Mouse (Mus musculus): ENCODE measurements around the gene Nhsl2. TPM values are rescaled to one million over a fixed set of nuclear protein-coding genes. Genes with fewer than 3 reads are reported as not detected.

The Nhsl2 gene
- polyA plus RNA-seq, 1 experiment: 4.8 TPM

DNA sequence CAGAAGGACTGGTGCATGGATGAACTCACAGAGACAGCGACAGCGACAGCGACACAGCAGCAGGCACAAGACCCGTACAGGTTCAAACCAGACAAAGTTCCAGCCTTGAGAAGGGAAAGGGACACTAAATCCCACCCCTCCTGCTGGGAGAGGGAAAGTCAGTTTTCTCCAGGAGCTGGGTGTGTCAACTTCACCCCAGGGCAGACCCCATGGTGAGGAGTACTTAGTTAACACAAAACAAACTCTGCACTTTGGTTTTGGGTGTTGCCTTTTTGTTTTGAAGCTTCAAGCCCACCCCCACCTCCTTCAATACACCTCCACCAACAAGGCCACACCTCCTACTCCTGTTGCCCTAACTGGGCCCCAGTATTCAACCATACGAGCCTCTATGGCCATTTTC lies 15.6 kb downstream of the Nhsl2 start:
- H3K4me1 ChIP-seq (ENCODE audit: control insufficient read depth, insufficient read depth, low read length): no peaks in the 10 kb centered on the region
- DNase-seq: no peak
- 80% methylated on average over 5 of the region's 5 CpGs for WGBS
- H3K4me3 ChIP-seq (replicated peaks; ENCODE audit: extremely low read depth, low read depth, low read length): no peak overlapping the region
- TF ChIP-seq POLR2A (IDR thresholded peaks at IDR 0.05; ENCODE audit: borderline replicate concordance, extremely low read depth, low read depth, low read length): no peak
- TF ChIP-seq CTCF (IDR thresholded peaks at IDR 0.05; ENCODE audit: insufficient read depth, low read length): no peak

DNA sequence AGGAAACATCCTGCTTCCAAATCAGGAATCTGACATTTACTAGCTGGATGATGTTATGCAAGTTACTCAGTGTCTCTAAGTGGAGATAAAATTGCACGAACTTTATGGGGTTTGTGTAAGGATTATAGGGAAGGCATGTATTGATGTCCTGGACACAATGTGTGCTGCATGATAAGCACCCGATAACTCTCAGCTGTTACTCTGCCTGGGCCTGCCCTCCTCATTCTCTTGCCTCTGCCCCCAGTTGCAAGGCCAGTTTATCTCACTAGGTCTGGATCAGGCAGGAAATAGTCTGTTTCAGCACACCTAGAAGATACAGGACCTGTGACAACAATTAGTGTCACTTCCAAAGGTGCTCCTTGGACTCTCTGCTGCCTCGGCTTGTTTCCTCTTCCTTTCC lies 25.0 kb downstream of the Nhsl2 start:
- TF ChIP-seq POLR2A (IDR thresholded peaks at IDR 0.05; ENCODE audit: borderline replicate concordance, extremely low read depth, low read depth, low read length) (no peak), CTCF (IDR thresholded peaks at IDR 0.05; ENCODE audit: insufficient read depth, low read length) (no peak)
- Histone ChIP-seq H3K4me3 (replicated peaks; ENCODE audit: extremely low read depth, low read depth, low read length) (no peak overlapping the region), H3K4me1 (ENCODE audit: control insufficient read depth, insufficient read depth, low read length) (no peaks in the 10 kb centered on the region)
- DNase-seq: no peak
- 52% methylated on average over 3 of the region's 3 CpGs for WGBS

DNA sequence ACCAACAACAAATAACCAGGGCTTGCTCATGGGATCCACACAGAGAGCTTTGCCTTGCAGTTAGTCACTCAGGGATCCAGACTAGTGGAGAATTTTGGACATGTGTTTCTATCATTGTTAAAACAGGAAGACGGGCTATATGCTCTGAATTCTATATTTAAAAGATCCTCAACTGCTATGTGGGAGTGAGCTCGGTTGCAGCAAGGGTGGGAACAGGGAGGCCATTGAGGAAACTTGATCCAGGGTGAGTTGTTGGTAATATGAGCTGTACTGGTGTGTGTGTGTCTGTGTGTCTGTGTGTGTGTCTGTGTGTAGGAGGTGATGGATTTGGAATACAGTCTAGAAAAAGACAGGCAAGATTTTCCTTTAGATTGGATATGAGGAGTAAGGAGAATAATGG lies 25.7 kb downstream of the Nhsl2 start:
- no peaks in the 10 kb centered on the region for H3K4me1 ChIP-seq (ENCODE audit: control insufficient read depth, insufficient read depth, low read length)
- DNase-seq: no peak
- 44% methylated on average over 2 of the region's 2 CpGs for WGBS
- TF ChIP-seq POLR2A (IDR thresholded peaks at IDR 0.05; ENCODE audit: borderline replicate concordance, extremely low read depth, low read depth, low read length): no peak
- TF ChIP-seq CTCF (IDR thresholded peaks at IDR 0.05; ENCODE audit: insufficient read depth, low read length): no peak
- no peak overlapping the region for H3K4me3 ChIP-seq (replicated peaks; ENCODE audit: extremely low read depth, low read depth, low read length)

DNA sequence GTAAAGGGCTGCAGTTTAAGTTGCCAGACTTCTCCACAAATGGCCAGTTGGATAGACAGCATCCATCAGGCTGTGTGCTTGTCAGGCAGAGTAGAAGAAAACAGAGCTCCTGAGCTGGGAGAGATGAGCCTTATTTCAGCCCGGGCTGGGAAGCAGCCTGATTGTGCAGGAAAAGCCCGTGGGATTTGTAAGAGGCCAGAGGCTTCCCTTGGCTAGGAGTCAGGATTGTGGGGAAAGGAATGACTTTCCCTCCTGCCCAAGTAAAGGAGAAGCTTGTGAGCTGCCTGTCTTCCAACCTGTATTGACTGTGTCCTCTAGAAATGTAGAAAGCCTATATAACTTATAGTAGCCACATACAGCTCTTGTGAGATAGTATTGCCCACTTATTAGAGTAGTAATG lies 27.0 kb downstream of the Nhsl2 start:
- no peak overlapping the region for H3K4me3 ChIP-seq (replicated peaks; ENCODE audit: extremely low read depth, low read depth, low read length)
- TF ChIP-seq CTCF (IDR thresholded peaks at IDR 0.05; ENCODE audit: insufficient read depth, low read length): no peak
- TF ChIP-seq POLR2A (IDR thresholded peaks at IDR 0.05; ENCODE audit: borderline replicate concordance, extremely low read depth, low read depth, low read length): no peak
- WGBS: 46% methylated on average over 2 of the region's 2 CpGs
- DNase-seq: no peak
- H3K4me1 ChIP-seq (ENCODE audit: control insufficient read depth, insufficient read depth, low read length): no peaks in the 10 kb centered on the region

DNA sequence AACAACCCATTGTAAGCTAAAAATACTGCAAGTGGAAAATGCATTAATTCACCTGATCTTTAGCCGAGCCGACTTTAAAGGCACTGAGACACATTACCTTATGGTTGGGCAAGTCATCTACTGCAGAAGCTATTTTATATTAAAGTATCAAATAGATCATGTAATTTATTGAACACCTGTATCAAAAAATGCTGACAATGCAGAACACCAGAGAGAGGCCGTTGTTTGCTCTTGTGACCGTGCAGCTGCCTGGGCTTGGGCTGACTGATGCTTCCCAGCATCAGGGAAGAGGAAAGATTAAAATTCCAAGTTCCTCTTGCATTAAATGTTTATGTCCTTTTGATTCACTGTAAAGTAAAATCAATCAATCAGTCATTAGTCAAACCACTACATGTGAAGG lies 28.7 kb downstream of the Nhsl2 start:
- 83% methylated on average over 4 of the region's 4 CpGs for WGBS
- TF ChIP-seq CTCF (IDR thresholded peaks at IDR 0.05; ENCODE audit: insufficient read depth, low read length) (no peak), POLR2A (IDR thresholded peaks at IDR 0.05; ENCODE audit: borderline replicate concordance, extremely low read depth, low read depth, low read length) (no peak)
- no peak overlapping the region for H3K4me3 ChIP-seq (replicated peaks; ENCODE audit: extremely low read depth, low read depth, low read length)
- no peaks in the 10 kb centered on the region for H3K4me1 ChIP-seq (ENCODE audit: control insufficient read depth, insufficient read depth, low read length)
- DNase-seq: no peak

DNA sequence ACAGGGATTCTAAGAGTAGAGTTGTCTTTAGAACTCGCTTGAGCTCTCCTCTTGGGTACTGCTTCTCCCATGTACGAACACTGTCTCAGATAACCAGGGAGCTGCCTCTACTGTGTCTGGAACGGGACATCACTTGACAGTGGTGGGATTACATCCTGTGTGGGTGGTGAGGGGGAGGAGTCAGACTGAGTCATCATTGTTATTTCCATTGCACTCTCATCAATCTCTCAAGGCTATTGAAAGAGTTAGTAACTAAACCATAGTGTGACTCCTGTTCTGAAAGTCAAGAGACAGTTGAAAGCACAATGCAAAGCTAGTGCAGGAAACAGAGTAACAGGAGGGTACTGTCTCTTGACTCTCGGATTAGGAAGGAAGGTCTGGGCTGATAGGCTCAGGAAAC lies 29.4 kb downstream of the Nhsl2 start:
- WGBS: 61% methylated on average over 4 of the region's 4 CpGs
- no peak for TF ChIP-seq POLR2A (IDR thresholded peaks at IDR 0.05; ENCODE audit: borderline replicate concordance, extremely low read depth, low read depth, low read length)
- TF ChIP-seq CTCF (IDR thresholded peaks at IDR 0.05; ENCODE audit: insufficient read depth, low read length): no peak
- no peak overlapping the region for H3K4me3 ChIP-seq (replicated peaks; ENCODE audit: extremely low read depth, low read depth, low read length)
- H3K4me1 ChIP-seq (ENCODE audit: control insufficient read depth, insufficient read depth, low read length): no peaks in the 10 kb centered on the region
- DNase-seq: no peak

DNA sequence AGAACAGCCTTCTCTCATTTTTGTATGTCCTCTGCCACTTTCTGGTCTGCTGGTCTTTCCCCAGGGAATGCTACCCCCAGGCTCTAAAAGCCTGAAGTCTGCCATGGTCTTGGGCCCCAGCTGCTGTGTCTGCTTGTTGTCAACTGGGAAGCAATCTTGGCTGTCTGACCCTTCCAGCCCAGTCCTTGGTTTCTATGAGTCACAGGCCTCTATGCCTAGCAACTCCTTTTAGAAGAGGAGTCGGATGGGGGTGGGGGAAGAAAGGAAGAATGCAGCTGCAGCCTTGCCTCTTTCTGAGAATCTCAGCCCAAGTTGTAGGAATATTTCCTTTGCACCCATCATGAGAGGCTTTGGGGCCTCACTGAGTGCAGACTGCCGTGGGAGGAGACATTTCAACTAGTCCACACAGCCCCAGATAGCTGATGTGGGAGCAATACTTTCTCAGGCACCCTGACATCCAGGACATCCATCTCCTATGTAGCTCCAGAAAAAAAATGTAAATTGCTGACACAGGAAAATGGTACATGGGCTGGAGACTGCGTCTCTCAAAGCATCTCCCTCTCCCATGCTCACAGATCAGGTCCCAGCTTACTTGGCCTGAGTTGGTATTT lies 33.1 kb downstream of the Nhsl2 start:
- TF ChIP-seq POLR2A (IDR thresholded peaks at IDR 0.05; ENCODE audit: borderline replicate concordance, extremely low read depth, low read depth, low read length) (no peak), CTCF (IDR thresholded peaks at IDR 0.05; ENCODE audit: insufficient read depth, low read length) (no peak)
- Histone ChIP-seq H3K4me1 (ENCODE audit: control insufficient read depth, insufficient read depth, low read length) (no peaks in the 10 kb centered on the region), H3K4me3 (replicated peaks; ENCODE audit: extremely low read depth, low read depth, low read length) (no peak overlapping the region)
- WGBS: 48% methylated on average over 3 of the region's 3 CpGs
- no peak for DNase-seq

DNA sequence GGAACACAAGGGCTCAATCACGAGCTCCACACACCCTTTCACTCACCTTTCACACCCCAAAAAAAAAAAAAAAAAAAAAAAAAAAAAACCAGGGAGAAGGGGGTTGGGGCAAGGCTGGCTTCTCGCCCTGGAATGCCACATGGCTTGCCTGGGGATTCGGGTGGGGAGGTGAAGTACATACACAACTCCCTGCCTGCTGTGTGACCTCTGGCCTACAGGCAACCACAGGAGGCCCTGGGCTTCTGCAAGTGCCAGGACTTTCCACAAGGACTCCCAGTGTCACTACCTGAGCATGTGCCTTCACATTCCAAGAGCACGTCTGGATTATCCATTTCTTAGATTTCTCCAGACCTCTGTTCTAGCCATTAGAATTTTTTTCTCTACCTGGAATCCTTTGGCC lies 40.2 kb downstream of the Nhsl2 start:
- TF ChIP-seq CTCF (IDR thresholded peaks at IDR 0.05; ENCODE audit: insufficient read depth, low read length): no peak
- no peak for TF ChIP-seq POLR2A (IDR thresholded peaks at IDR 0.05; ENCODE audit: borderline replicate concordance, extremely low read depth, low read depth, low read length)
- Histone ChIP-seq H3K4me3 (replicated peaks; ENCODE audit: extremely low read depth, low read depth, low read length) (no peak overlapping the region), H3K4me1 (ENCODE audit: control insufficient read depth, insufficient read depth, low read length) (no peaks in the 10 kb centered on the region)
- peak; percentile 2 for DNase-seq
- 46% methylated on average over 4 of the region's 4 CpGs for WGBS

DNA sequence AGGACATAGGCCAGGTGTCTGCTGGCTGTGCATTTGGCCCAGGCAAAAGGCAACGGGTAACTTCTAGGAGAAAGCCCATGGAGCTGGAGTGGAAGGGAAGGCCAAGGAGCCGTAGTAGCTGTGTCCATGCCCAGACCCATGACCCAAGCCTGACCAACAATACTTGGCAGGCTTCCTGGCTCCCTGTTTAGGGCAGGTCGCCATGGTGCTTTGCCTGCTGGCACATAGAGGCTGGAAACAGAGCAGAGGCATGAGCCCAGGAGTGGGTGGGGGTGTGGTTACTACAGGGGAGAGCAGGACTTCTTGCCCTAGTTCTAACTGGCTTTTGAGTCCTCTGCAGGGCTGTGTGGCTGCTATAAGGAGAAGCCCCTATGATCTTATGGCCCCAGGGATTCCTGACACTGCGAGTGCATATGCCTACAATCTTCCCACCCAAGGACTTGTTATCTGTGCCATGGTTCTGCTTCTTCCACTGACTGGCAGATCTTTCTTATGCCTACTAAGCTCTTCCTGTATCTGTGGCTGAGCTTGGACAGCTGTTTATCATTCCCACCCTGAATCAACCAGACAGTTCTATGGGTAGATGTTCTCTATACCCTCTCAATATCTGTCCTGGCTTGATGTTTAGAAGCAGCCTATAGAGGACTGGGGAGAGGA lies 40.8 kb downstream of the Nhsl2 start:
- H3K4me1 ChIP-seq (ENCODE audit: control insufficient read depth, insufficient read depth, low read length): no peaks in the 10 kb centered on the region
- H3K4me3 ChIP-seq (replicated peaks; ENCODE audit: extremely low read depth, low read depth, low read length): no peak overlapping the region
- DNase-seq: peak; percentile 5
- WGBS: 62% methylated on average over 4 of the region's 4 CpGs
- no peak for TF ChIP-seq CTCF (IDR thresholded peaks at IDR 0.05; ENCODE audit: insufficient read depth, low read length)
- no peak for TF ChIP-seq POLR2A (IDR thresholded peaks at IDR 0.05; ENCODE audit: borderline replicate concordance, extremely low read depth, low read depth, low read length)

DNA sequence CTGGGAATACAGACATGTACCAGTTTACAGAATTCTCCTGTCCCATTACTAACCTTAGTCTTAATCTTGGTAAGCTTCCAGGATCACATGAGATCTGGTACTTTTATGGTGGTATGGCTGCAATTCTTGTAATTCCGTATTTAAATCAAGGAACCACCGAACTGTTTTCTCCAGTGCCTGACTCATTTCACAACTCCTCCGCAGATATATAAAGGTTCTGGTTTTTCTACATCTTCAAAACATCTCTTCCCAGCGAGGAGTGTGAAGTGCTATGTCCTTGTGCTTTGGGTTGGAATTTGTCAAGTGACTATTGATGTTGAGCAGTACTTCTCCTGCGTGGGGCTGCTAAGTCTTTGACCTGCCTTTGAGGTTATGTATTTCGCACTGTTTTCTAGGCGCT lies 44.6 kb downstream of the Nhsl2 start:
- no peak for DNase-seq
- no peaks in the 10 kb centered on the region for H3K4me1 ChIP-seq (ENCODE audit: control insufficient read depth, insufficient read depth, low read length)
- H3K4me3 ChIP-seq (replicated peaks; ENCODE audit: extremely low read depth, low read depth, low read length): no peak overlapping the region
- 74% methylated on average over 7 of the region's 7 CpGs for WGBS
- TF ChIP-seq POLR2A (IDR thresholded peaks at IDR 0.05; ENCODE audit: borderline replicate concordance, extremely low read depth, low read depth, low read length): no peak
- TF ChIP-seq CTCF (IDR thresholded peaks at IDR 0.05; ENCODE audit: insufficient read depth, low read length): no peak
